Mouse (Mus musculus): ENCODE results near the gene Gm7579.
"Not testable (repeated sequence)": the region's sequence is repeated elsewhere in the genome, so short reads cannot be mapped to it uniquely, and the experiment has no call there.

The Gm7579 gene

GRCm38 (mm10) chr7:142211559-142211958, at the start of gene Gm7579:
TSS of gene Gm7579 (plus strand) at chr7:142211859.
- no peak for DNase-seq (ENCODE audit: low spot score in 2 of 2)

GRCm38 (mm10) chr7:142165639-142166038, 46.0 kb upstream of the Gm7579 start, which contains the start of gene Gm4553:
TSS of gene Gm4553 (minus strand) at chr7:142165739.
- not testable (repeated sequence) for DNase-seq (ENCODE audit: low spot score in 2 of 2)

DNA sequence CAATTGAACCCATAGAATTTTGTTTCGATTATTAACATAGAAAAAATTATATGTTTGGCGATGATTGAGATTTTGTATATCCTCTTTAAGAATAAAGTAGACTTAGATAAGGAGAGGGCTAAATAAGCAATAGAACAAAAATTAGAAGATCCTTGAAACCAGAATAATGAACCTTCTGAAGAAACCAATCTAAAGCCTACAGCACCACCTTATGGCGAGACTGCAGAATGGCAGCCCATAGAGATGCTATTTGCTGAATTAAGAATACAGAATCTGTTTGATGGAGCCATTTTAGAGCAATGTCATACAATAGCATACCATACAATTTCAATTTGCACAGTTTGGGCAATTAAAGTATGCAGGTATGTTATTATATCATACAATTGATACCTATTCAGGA, 41.8 kb upstream of the Gm7579 start:
- DNase-seq (ENCODE audit: low spot score in 2 of 2) = no peak

DNA sequence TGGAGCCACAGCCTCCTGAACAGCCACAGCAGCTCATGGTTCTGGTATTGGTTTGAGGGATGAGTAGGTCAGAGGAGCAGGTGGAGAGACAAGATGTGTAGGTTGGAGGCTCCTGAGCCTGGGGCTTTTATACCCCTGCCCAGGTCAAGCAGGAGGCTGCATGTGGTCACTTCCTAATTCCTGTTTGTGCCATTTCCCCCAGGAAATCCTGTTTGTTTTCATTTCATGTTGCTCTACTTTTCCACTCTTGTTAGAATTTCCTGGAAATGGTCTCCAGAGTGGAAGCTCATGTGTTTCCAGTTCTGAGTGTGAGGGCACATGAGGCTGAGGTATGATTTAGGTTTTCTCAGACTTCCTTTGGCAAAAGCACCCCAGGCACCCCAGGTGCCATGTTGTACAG, 35.8 kb upstream of the Gm7579 start, which contains the start of gene Krtap5-2:
TSS of gene Krtap5-2 (minus strand) at position 101 of the 400 bp plus-strand sequence.
- DNase-seq (ENCODE audit: low spot score in 2 of 2) = not testable (repeated sequence)

- DNase-seq (ENCODE audit: low spot score in 2 of 2) = no peak
These were observed 33.0 kb upstream of the Gm7579 start for GRCm38 (mm10) chr7:142178685-142179084.

GRCm38 (mm10) chr7:142181021-142181420, 30.6 kb upstream of the Gm7579 start:
- peak in 1 of 2 experiments; percentile 32 for DNase-seq (ENCODE audit: low spot score in 2 of 2)

- DNase-seq (ENCODE audit: low spot score in 2 of 2) = no peak
These were observed 23.5 kb upstream of the Gm7579 start for GRCm38 (mm10) chr7:142188156-142188555.

DNA sequence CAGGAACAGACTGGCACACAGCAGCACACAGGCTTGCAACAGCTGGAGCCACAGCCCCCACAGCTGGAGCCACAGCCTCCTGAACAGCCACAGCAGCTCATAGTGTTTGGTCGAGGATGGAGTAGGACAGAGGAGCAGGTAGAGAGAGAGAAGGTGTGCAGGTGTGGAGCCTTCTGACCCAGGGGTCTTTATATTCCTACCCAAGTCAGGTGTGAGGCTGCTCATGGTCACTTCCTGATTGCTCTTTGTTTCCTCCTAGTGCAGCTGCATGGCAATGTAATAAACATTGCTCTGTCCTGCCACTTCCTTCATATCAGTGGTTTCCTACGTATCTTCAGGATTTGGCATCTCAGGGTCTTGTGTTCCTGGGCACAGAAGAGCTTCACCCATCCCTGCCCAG, 21.4 kb upstream of the Gm7579 start, which contains the start of gene Gm10153:
TSS of gene Gm10153 (minus strand) at position 101 of the 400 bp plus-strand sequence.
- no peak for DNase-seq (ENCODE audit: low spot score in 2 of 2)

- DNase-seq (ENCODE audit: low spot score in 2 of 2) = no peak
These were observed 12.9 kb upstream of the Gm7579 start for GRCm38 (mm10) chr7:142198748-142199147.

DNA sequence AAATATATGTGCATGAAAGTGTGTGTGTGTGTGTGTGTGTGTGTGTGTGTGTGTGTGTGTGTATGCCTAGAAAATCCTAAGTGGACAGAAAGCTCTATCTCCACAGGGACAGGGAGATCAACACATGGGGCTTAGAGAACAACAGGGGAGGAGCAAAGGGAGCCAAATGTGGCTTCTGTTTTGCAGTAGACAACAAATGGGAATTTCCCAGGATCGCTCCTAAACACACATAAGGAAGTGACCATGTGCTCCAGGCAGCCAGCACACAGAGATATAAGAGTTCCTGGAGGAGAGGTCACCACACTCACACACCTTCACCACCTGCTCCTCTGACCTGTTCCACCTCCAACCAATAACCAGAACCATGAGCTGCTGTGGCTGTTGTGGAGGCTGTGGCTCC, 10.6 kb upstream of the Gm7579 start, which contains the start of gene Krtap5-3:
TSS of gene Krtap5-3 (plus strand) at position 301 of the 400 bp plus-strand sequence.
- DNase-seq (ENCODE audit: low spot score in 2 of 2) = no peak

GRCm38 (mm10) chr7:142205488-142205887, 6.2 kb upstream of the Gm7579 start:
- no peak for DNase-seq (ENCODE audit: low spot score in 2 of 2)

DNA sequence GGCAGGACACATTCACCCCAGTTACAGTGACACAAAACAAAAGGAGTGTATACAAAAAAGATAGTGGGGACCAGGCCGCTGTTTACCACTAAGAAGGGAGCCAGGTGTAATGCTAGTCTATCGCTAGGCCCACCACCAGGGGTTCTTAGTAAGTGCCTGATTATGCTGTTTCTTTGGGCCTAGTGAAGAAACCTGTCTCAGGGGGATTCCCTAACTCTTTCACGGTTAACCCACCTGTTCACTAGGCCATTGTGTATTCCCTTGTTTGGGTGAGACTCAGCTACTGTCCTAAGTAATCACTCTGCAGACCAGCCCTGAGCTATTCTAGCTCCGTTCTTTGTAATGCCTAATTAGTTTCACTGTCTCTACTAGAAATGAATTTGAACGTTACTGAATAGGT, 4.8 kb upstream of the Gm7579 start:
- not testable (repeated sequence) for DNase-seq (ENCODE audit: low spot score in 2 of 2)

DNA sequence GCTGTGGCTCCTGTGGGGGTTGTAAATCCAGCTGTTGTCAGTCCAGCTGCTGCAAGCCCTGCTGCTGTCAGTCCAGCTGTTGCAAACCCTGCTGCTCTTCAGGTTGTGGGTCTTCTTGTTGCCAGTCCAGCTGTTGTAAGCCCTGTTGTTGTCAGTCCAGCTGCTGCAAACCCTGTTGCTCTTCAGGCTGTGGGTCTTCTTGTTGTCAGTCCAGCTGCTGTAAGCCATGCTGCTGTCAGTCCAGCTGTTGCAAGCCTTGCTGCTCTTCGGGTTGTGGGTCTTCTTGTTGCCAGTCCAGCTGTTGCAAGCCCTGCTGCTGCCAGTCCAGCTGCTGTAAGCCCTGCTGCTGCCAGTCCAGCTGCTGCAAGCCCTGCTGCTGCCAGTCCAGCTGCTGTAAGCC, 477 bp downstream of the Gm7579 start:
- not testable (repeated sequence) for DNase-seq (ENCODE audit: low spot score in 2 of 2)

GRCm38 (mm10) chr7:142224518-142224917, 12.9 kb downstream of the Gm7579 start:
- DNase-seq (ENCODE audit: low spot score in 2 of 2) = no peak

GRCm38 (mm10) chr7:142229871-142230270, 18.2 kb downstream of the Gm7579 start, which contains the start of gene Krtap5-5:
TSS of gene Krtap5-5 (minus strand) at chr7:142229971.
- DNase-seq (ENCODE audit: low spot score in 2 of 2) = not testable (repeated sequence)

GRCm38 (mm10) chr7:142231540-142231939, 19.9 kb downstream of the Gm7579 start:
- DNase-seq (ENCODE audit: low spot score in 2 of 2) = no peak

DNA sequence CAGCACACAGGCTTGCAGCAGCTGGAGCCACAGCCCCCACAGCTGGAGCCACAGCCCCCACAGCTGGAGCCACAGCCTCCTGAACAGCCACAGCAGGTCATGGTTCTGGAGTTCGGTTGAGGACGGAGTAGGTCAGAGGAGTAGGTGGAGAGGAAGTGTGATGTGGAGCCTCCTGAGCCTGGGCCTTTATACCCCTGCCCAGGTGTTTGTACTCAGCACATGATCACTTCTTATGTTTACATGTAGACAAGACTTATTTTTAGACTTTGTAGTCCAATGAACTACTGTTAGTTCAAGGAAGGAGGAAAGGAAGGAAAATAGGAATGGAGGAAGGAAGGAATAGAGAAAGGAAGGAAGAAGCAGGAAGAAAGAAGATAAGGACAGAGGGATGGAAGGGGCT, 29.3 kb downstream of the Gm7579 start, which contains the start of gene Gm40460:
TSS of gene Gm40460 (minus strand) at position 101 of the 400 bp plus-strand sequence.
- no peak for DNase-seq (ENCODE audit: low spot score in 2 of 2)

- DNase-seq (ENCODE audit: low spot score in 2 of 2) = peak in 1 of 2 experiments; percentile 46
These were observed 38.2 kb downstream of the Gm7579 start for GRCm38 (mm10) chr7:142249824-142250223.

DNA sequence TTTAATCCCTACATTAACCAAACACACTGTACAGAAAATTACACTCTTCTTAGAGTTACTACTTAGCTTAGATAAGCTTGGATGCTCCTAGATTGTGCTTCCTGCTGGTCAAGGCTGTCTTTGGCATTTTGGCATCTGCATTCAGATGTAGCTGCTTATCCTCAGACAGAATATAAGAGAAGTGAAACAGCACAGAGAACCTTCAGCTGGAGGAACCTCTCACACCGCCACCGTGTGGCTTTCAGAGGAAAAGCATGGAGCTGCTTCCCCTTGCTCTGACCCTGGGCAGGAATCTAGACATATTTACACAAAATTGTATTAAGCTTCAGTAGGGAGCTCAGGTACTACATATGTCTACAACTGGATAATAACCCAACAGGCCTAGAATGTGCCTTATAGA, 43.9 kb downstream of the Gm7579 start:
- DNase-seq (ENCODE audit: low spot score in 2 of 2) = peak; percentile 23 to 48

DNA sequence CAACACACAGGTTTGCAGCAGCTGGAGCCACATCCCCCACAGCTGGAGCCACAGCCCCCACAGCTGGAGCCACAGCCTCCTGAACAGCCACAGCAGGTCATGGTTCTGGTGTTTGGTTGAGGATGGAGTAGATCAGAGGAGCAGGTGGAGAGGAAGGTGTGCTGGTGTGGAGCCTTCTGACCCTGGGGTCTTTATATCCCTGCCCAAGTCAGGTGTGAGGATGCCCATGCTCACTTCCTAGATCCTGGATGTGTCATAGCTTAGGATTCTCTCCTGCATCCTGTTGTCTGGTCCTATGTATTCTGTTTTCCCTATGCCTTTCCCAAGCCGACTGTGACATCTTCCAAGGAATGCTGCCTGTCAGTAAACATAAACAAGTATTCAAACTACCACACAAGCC, 46.6 kb downstream of the Gm7579 start, which contains the start of gene Gm2431:
TSS of gene Gm2431 (minus strand) at position 101 of the 400 bp plus-strand sequence.
- not testable (repeated sequence) for DNase-seq (ENCODE audit: low spot score in 2 of 2)

All from cerebellum, postnatal 4 days (tissue).